Mouse (Mus musculus) hindbrain, embryonic 11.5 days (tissue): Measurements from ENCODE around the gene Wnk4. TPM values are rescaled to one million over a fixed set of nuclear protein-coding genes. Genes with fewer than 3 reads are reported as not detected.

Experiments used
- ATAC-seq: fragments of 200-750 bp; cut with Nextera tagmentation; 2 replicates; pipeline ENCODE4 v1.8.0; 2017; ENCODE audit warnings: mild to moderate bottlenecking, moderate TSS enrichment, moderate library complexity; ENCODE audit not compliant: low FRiP score
- DNase-seq: peaks from one replicate; pipeline ENCODE4 v3.0.0-alpha.2; 2015; ENCODE audit warnings: low spot score
- H3K27ac ChIP-seq: fragments of 300-500 bp; sonication (generic); 2 replicates; pipeline ENCODE4 v1.5.1; 2014; ENCODE audit warnings: mild to moderate bottlenecking, low read depth, low read length
- H3K27me3 ChIP-seq: fragments of 300-500 bp; sonication (generic); 2 replicates; pipeline ENCODE4 v1.6.1; 2014; ENCODE audit warnings: mild to moderate bottlenecking, low read length, moderate library complexity, mixed read lengths; ENCODE audit not compliant: control insufficient read depth, insufficient read depth
- H3K36me3 ChIP-seq: fragments of 300-500 bp; sonication (generic); 2 replicates; pipeline ENCODE4 v1.6.1; 2014; ENCODE audit warnings: mild to moderate bottlenecking, low read length, moderate library complexity, mixed read lengths; ENCODE audit not compliant: control insufficient read depth, insufficient read depth
- H3K4me1 ChIP-seq: fragments of 300-500 bp; sonication (generic); replicated peaks from 2 replicates; pipeline ENCODE4 v1.6.1; 2014; ENCODE audit warnings: low read length, mixed read lengths; ENCODE audit not compliant: control insufficient read depth, insufficient read depth
- H3K4me2 ChIP-seq: fragments of 300-500 bp; sonication (generic); replicated peaks from 2 replicates; pipeline ENCODE4 v1.6.1; 2014; ENCODE audit warnings: mild to moderate bottlenecking, low read depth, low read length
- H3K4me3 ChIP-seq: fragments of 300-500 bp; sonication (generic); 2 replicates; pipeline ENCODE4 v1.5.1; 2014; ENCODE audit warnings: low read depth, low read length
- H3K9ac ChIP-seq: fragments of 300-500 bp; sonication (generic); 2 replicates; pipeline ENCODE4 v1.6.1; 2014; ENCODE audit warnings: low read depth, low read length
- H3K9me3 ChIP-seq: fragments of 300-500 bp; sonication (generic); 2 replicates; pipeline ENCODE4 v1.6.1; 2016; ENCODE audit warnings: low read length; ENCODE audit not compliant: control insufficient read depth
- WGBS: fragments of 180-500 bp; shearing (Covaris S2); extraction: QIAGEN DNeasy Blood & Tissue Kit; methylation state at CpG from one replicate; pipeline ENCODE4 v1.1.7; 2014; 5-methylcytosine and 5-hydroxymethylcytosine counted together
- polyA plus RNA-seq: library from polyadenylated mRNA; unstranded; fragments of >200 nt; fragmentation: Nextera tagmentation; extraction: Ambion mirVana; gene quantifications from 2 replicates; pipeline ENCODE4 v1.2.1, GENCODE M21; 2014

The Wnk4 gene
- polyA plus RNA-seq, 1 experiment from 2014 or later = 6.0 TPM

DNA sequence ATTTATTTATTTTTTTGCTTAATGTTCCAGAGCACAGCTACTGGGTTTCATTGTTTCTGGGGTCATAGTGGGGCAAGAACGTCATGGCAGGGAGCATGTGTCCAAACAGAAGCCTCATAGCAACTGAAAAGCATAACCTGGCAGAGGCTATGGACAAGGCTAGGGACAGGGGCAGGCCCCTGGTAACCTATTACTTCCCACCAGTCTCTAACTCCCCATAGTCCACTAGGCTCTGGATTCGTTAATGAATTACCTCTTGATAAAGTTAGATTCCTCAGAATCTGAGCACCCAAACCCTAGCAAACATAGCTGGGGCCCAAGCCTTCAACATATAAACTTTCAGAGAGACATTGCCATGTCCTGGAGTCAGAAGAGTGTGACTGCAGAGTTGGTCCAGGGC, 9.3 kb upstream of the Wnk4 start:
- DNase-seq = no peak
- no peak overlapping the region for H3K27ac ChIP-seq
- H3K27me3 ChIP-seq = peaks cover 14% of the 10 kb centered on the region
- 66% methylated on average over 2 of the region's 2 CpGs for WGBS
- H3K9me3 ChIP-seq = no peaks in the 10 kb centered on the region
- H3K4me3 ChIP-seq = no peak overlapping the region
- no peak for ATAC-seq
- no peak overlapping the region for H3K9ac ChIP-seq
- no peaks in the 10 kb centered on the region for H3K36me3 ChIP-seq
- H3K4me2 ChIP-seq = no peak overlapping the region
- peaks cover 3% of the 10 kb centered on the region for H3K4me1 ChIP-seq

DNA sequence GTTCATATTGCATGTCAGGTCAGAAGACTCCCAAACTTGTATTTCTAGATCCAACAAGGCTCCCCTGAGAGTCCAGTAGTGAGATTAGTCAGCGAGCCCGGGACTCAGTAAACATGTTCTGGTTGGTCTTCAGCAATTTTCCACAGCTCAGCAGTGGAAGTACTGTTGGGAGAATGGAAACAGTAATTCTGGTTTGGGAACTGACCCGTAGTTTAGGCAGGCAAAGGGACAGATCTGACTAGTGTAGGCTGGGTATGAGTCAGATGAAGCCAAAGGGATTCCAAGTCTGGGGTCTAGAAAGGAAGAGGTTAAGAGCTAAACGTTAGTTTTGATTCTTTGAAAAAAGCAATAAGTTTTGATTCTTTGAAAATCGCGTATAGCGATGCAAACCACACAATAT, 7.4 kb upstream of the Wnk4 start:
- 13% methylated on average over 7 of the region's 7 CpGs for WGBS
- Histone ChIP-seq H3K36me3 (no peaks in the 10 kb centered on the region), H3K27me3 (peaks cover under 1% of the 10 kb centered on the region), H3K4me1 (peaks cover 3% of the 10 kb centered on the region; the same call in 1 of the 2 replicates), H3K9me3 (no peaks in the 10 kb centered on the region), H3K27ac (peak overlapping the region; percentile 87), H3K4me3 (peak overlapping the region; percentile 78), H3K9ac (peak overlapping the region; percentile 93), H3K4me2 (peak overlapping the region; percentile 86)
- DNase-seq (peak; percentile 47), ATAC-seq (no peak)

DNA sequence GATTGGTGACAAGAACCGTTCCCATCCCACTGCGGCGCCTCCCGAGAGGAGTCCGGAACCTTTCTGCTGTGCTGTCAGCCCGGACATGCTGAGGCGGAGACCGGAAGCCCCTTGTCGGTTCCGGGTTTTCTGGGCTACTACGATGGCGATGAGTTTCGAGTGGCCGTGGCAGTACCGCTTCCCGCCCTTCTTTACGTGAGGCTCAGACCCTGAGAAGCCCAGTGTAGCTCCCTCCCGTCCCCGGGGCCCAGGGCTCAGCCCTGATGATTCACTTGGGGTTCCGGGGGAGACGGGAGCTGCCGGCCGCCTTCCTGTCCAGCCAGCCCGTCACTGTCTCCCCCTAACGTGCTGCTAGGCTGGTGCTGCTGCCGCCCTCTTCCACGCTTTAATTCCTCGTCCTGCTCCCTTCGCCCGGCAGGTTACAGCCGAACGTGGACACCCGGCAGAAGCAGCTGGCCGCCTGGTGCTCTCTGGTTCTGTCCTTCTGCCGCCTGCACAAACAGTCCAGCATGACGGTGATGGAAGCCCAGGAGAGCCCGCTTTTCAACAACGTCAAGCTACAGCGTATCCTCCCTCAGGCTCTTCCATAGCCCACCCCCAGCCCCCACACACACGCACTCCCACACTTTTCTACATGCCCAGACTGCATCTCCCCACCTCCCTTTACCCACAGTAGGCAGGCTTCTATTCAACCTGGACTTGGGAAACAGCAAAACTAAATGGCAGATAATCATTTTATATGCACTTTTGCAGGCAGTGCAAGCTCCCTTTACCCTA, 6.6 kb upstream of the Wnk4 start, which contains the start of gene Vps25:
TSS of gene Vps25 (plus strand) at position 95 of the 777 bp plus-strand sequence.
- WGBS = under 1% methylated on average over 40 of the region's 40 CpGs
- Histone ChIP-seq H3K4me1 (peaks cover 4% of the 10 kb centered on the region; the same call in 1 of the 2 replicates), H3K9me3 (no peaks in the 10 kb centered on the region), H3K27ac (peak within 1 kb of the TSS; percentile 87), H3K4me3 (peak within 1 kb of the TSS; percentile 78), H3K4me2 (peak within 1 kb of the TSS; percentile 86), H3K27me3 (no peaks in the 10 kb centered on the region), H3K36me3 (no peaks in the 10 kb centered on the region), H3K9ac (peak within 1 kb of the TSS; percentile 93)
- DNase-seq (peak; percentile 91), ATAC-seq (0 out of 2 replicates have a peak, but pooled peaks have one; percentile 45)

DNA sequence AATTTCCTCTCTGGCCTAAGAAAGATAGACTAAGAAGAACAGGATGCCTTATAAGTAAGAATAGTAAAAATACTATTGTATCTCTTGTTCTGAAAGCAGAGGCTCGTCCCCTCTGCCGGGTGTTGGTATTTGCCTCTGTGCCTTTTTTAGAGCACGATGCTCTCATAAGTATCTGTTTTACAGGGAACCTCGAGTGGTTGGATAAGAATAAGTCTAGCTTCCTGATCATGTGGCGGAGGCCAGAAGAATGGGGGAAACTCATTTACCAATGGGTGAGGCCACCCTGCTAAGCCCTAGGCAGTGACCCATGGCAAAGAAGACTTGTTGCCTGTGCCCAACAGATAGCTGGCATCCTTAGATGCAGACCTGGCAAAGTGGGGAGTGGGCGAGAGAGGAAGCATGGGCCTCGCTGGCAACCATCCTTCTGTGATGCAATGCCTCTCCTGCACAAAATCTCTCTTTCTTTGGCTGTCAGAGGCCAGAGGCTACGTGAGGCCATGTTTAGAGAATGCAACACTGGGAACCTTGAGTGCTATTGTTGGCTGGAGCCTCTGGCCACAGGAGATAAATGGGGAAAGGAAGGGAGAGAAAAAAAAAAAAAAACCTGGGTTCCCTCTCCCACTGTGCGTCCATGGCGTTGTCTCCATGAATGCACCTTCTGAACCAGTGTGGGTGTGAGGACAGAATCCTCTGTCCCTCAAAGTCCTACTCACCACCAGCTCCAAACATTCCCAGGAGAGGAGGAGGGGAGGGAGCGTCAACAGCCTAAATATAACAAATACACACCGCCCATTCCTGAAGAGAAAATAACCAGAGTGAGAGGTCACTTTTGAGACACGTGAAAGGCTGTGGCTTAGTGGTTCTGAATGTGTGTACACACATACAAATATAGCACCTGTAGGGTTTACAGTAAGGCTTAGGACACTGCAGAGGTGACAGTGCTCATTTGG, 4.3 kb upstream of the Wnk4 start:
- H3K4me3 ChIP-seq = no peak overlapping the region
- H3K36me3 ChIP-seq = no peaks in the 10 kb centered on the region
- no peak overlapping the region for H3K27ac ChIP-seq
- ATAC-seq (no peak), DNase-seq (no peak)
- no peaks in the 10 kb centered on the region for H3K9me3 ChIP-seq
- no peak overlapping the region for H3K9ac ChIP-seq
- no peak overlapping the region for H3K4me2 ChIP-seq
- peaks cover 14% of the 10 kb centered on the region for H3K4me1 ChIP-seq
- 93% methylated on average over 13 of the region's 13 CpGs for WGBS
- 0 out of 2 replicates have a peak, but pooled peaks cover 2% of the 10 kb centered on the region for H3K27me3 ChIP-seq

DNA sequence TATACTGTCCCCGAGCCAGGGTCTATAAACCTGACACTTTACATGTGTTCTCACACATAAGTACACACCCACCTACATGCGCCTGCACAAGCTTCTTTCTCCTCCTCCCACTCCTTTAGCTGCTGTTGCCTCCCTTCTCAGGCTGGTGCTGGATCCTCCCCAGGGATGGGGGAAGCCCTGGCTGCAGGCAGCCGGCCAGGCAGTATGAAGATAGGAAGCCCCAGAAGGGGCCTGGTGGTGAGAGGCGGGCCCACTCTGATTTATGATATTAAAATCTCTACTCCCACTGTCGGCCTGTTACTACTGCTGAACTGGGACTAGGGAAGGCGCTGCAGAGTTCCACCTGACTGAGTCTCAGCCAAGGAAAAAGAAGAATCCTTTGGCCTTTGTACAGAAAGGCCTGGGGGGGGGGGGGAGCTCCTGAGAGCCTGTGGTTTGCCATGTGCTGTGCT, 1.1 kb upstream of the Wnk4 start:
- Histone ChIP-seq H3K27me3 (peaks cover 31% of the 10 kb centered on the region), H3K27ac (peak overlapping the region; percentile 61; the same call in 1 of the 2 replicates), H3K9ac (0 out of 2 replicates have a peak overlapping the region, but pooled peaks have one; percentile 53), H3K36me3 (no peaks in the 10 kb centered on the region), H3K4me2 (peak overlapping the region; percentile 77), H3K4me1 (peaks cover 18% of the 10 kb centered on the region), H3K9me3 (no peaks in the 10 kb centered on the region), H3K4me3 (no peak overlapping the region)
- ATAC-seq (no peak), DNase-seq (no peak)
- WGBS = 54% methylated on average over 6 of the region's 6 CpGs

DNA sequence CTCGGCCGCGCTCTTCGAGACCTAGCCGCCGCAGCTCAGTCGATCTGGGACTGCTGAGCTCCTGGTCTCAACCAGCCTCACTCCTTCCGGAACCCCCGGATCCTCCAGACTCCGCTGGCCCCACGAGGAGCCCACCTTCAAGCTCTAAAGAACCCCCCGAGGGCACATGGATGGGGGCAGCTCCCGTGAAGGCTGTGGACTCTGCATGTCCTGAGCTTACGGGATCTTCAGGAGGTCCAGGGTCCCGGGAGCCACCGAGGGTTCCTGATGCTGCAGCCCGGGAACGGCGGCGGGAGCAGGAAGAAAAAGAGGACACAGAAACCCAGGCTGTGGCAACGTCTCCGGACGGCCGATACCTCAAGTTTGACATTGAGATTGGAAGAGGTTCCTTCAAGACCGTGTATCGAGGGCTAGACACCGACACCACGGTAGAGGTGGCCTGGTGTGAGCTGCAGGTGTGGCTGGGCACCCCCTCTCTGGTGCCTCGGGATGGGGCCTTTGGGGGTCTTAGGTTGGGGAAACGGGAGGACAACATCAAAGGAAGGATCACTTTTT, 536 bp downstream of the Wnk4 start:
- no peaks in the 10 kb centered on the region for H3K9me3 ChIP-seq
- H3K36me3 ChIP-seq = no peaks in the 10 kb centered on the region
- H3K27ac ChIP-seq = no peak overlapping the region
- DNase-seq = peak; percentile 44
- no peak for ATAC-seq
- H3K9ac ChIP-seq = peak overlapping the region; percentile 53
- H3K4me3 ChIP-seq = peak overlapping the region; percentile 37
- under 1% methylated on average over 30 of the region's 30 CpGs for WGBS
- peak overlapping the region; percentile 77 for H3K4me2 ChIP-seq
- peaks cover 18% of the 10 kb centered on the region for H3K4me1 ChIP-seq
- peaks cover 39% of the 10 kb centered on the region for H3K27me3 ChIP-seq

DNA sequence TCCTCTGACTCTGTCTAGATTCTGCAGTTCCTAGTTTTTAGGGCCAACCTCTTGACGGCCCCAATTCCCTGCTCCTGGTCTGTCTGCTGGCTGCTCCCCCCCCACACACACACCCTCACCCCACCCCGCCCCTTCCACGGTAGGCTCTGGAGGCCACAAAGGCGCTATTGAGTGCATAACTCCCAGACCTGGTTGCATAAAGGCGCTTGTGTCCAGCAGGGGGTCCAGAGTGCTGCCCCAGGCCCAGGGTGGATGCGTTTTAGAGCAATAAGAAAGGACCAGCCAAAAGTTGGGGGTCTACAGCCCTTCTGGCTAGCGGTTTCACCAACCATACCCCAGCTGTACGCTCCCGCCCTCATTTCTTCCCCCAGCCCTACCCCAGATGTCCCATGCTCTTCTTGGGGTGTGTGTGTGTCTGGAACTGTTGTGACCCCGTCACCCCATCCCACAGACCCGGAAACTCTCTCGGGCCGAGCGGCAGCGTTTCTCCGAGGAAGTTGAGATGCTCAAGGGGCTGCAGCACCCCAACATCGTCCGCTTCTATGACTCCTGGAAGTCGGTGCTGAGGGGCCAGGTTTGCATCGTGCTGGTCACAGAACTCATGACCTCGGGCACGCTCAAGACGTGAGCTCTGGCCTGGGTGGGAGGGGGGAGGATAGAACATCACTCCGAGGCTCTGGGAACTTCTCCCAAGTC, 2.1 kb downstream of the Wnk4 start:
- Histone ChIP-seq H3K27ac (no peak overlapping the region), H3K9ac (no peak overlapping the region), H3K4me2 (peak overlapping the region; percentile 17; the same call in 1 of the 2 replicates), H3K9me3 (no peaks in the 10 kb centered on the region), H3K27me3 (peaks cover 41% of the 10 kb centered on the region), H3K4me3 (peak overlapping the region; percentile 20; the same call in 1 of the 2 replicates), H3K4me1 (peaks cover 18% of the 10 kb centered on the region), H3K36me3 (no peaks in the 10 kb centered on the region)
- WGBS = 1% methylated on average over 24 of the region's 24 CpGs
- DNase-seq = peak; percentile 49
- ATAC-seq = no peak
